Mouse (Mus musculus) kidney, postnatal 0 days (tissue): Measurements from ENCODE around the gene Meiob. TPM values are rescaled to one million over a fixed set of nuclear protein-coding genes. Genes with fewer than 3 reads are reported as not detected.

Experiments used
- ATAC-seq: fragments of 200-750 bp; cut with Nextera tagmentation; replicated peaks from 2 replicates; pipeline ENCODE4 v1.8.0; 2017; ENCODE audit warnings: low read depth, moderate number of reproducible peaks, moderate TSS enrichment, moderate library complexity; ENCODE audit not compliant: low FRiP score
- DNase-seq: peaks from one replicate; pipeline ENCODE4 v3.0.0-alpha.2; 2016; ENCODE audit warnings: low spot score
- H3K27ac ChIP-seq: fragments of 300-500 bp; sonication (generic); 2 replicates; pipeline ENCODE4 v1.5.1; 2014; ENCODE audit warnings: mild to moderate bottlenecking
- H3K27me3 ChIP-seq: fragments of 300-500 bp; sonication (generic); 2 replicates; pipeline ENCODE4 v1.6.1; 2014; ENCODE audit warnings: low read length, mixed read lengths; ENCODE audit not compliant: insufficient read depth
- H3K36me3 ChIP-seq: fragments of 300-500 bp; sonication (generic); 2 replicates; pipeline ENCODE4 v1.6.1; 2014; ENCODE audit warnings: low read length, mixed read lengths; ENCODE audit not compliant: insufficient read depth
- H3K4me1 ChIP-seq: fragments of 300-500 bp; sonication (generic); replicated peaks from 2 replicates; pipeline ENCODE4 v1.6.1; 2014; ENCODE audit warnings: antibody characterized with exemption, low read length, mixed read lengths; ENCODE audit not compliant: insufficient read depth
- H3K4me2 ChIP-seq: fragments of 300-500 bp; sonication (generic); 2 replicates; pipeline ENCODE4 v1.6.1; 2014; ENCODE audit warnings: mild to moderate bottlenecking, low read length, moderate library complexity, mixed read lengths
- H3K4me3 ChIP-seq: fragments of 300-500 bp; sonication (generic); replicated peaks from 2 replicates; pipeline ENCODE4 v1.5.1; 2014; ENCODE audit warnings: low read depth, low read length
- H3K9ac ChIP-seq: fragments of 300-500 bp; sonication (generic); 2 replicates; pipeline ENCODE4 v1.6.1; 2014; ENCODE audit warnings: low read depth, low read length
- H3K9me3 ChIP-seq: fragments of 300-500 bp; sonication (generic); replicated peaks from 2 replicates; pipeline ENCODE4 v1.6.1; 2016; ENCODE audit warnings: low read length, inconsistent platforms, mixed read lengths
- CTCF ChIP-seq: IDR thresholded peaks from 2 replicates; pipeline ENCODE4 v1.5.1; 2016; ENCODE audit warnings: antibody characterized with exemption, low read depth, mild to moderate bottlenecking, moderate library complexity
- WGBS: fragments of 180-500 bp; shearing (Covaris S2); extraction: QIAGEN DNeasy Blood & Tissue Kit; methylation state at CpG from one replicate; pipeline ENCODE4 v1.1.7; 2014; 5-methylcytosine and 5-hydroxymethylcytosine counted together
- polyA plus RNA-seq: library from polyadenylated mRNA; unstranded; fragments of >200 nt; fragmentation: Nextera tagmentation; extraction: Ambion mirVana; gene quantifications from 2 replicates; pipeline ENCODE4 v1.2.1, GENCODE M21; 2015

The Meiob gene
- polyA plus RNA-seq, 1 experiment from 2014 or later, result 0.47 TPM

DNA sequence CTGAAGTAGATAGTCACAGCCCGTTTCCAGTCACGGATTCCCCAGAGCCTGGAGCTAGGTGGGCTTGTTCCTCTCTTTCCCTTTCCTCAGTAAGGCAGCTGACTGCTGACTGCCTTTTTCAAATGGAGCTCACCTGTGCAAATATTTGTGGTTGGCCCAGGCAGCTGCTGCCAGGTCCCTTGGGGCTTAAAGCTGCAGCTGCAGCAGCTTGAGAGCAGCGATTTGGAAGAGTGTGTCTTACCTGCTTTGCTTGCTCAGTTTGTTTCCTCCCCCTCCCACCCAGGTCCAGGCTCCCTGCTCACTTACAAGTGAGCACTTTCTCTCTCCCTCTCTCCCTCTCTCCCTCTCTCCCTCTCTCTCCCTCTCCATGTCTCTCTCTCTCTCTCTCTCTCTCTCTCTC is 34.9 kb upstream of the Meiob start:
- no peak overlapping the region for H3K27ac ChIP-seq
- ATAC-seq (no peak), DNase-seq (no peak)
- H3K9ac ChIP-seq, result no peak overlapping the region
- TF ChIP-seq CTCF, result no peak
- H3K36me3 ChIP-seq, result no peaks in the 10 kb centered on the region
- WGBS, result 33% methylated on average over 3 of the region's 3 CpGs
- H3K4me1 ChIP-seq, result peaks cover 34% of the 10 kb centered on the region
- H3K4me3 ChIP-seq, result no peak overlapping the region
- H3K4me2 ChIP-seq, result no peak overlapping the region
- H3K27me3 ChIP-seq, result no peaks in the 10 kb centered on the region
- no peaks in the 10 kb centered on the region for H3K9me3 ChIP-seq

DNA sequence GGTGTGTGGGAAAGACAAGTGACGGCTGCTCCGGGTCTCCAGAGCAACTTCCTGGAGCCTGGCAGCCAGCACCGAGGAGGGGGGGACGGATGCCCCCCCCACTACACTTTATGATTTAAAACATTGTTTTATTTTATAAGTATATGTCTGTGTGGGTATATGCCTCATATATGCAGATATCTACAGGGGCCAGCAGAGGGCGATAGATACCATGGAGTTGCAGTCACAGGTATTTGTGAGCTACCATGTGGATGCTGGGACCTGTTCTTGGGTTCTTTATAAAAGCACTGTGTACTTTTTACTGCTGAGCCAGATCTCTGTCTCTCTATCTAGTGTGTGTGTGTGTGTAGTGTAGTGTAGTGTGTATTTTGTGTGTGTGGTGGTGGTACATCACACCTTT is 30.8 kb upstream of the Meiob start:
- no peak for ATAC-seq

DNA sequence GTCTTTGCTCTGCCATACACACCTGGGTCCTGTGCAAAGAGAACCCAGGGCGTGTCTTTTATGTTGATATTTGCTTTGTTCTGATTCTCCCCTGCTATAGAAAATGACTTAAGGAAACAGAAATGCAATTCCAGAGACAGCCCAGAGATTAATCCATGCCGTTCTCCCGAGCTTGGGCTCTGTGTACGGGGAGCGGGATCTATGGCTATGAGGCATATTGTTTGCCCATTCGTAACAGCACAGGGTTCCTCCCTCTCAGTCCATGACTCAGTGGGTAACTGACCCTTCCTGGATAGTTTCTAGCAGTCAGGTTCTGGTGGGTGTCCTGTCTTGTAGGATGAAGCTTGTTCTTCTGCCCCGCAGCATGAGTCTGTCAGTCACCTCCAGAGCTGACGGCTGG is 28.9 kb upstream of the Meiob start:
- no peaks in the 10 kb centered on the region for H3K4me1 ChIP-seq
- no peak overlapping the region for H3K4me3 ChIP-seq
- no peak for TF ChIP-seq CTCF
- H3K36me3 ChIP-seq, result no peaks in the 10 kb centered on the region
- no peaks in the 10 kb centered on the region for H3K27me3 ChIP-seq
- no peaks in the 10 kb centered on the region for H3K9me3 ChIP-seq
- no peak overlapping the region for H3K27ac ChIP-seq
- no peak overlapping the region for H3K4me2 ChIP-seq
- WGBS, result 78% methylated on average over 8 of the region's 8 CpGs
- no peak for DNase-seq
- ATAC-seq, result no peak
- no peak overlapping the region for H3K9ac ChIP-seq

More for the DNA sequence above, 30.8 kb upstream of the Meiob start:
- Histone ChIP-seq H3K4me3 (no peak overlapping the region), H3K36me3 (no peaks in the 10 kb centered on the region), H3K9ac (no peak overlapping the region), H3K4me1 (no peaks in the 10 kb centered on the region; the same call in 1 of the 2 replicates), H3K27ac (no peak overlapping the region), H3K27me3 (no peaks in the 10 kb centered on the region), H3K9me3 (no peaks in the 10 kb centered on the region), H3K4me2 (no peak overlapping the region)
- peak; percentile 32; the same call in 1 of the 2 replicates for TF ChIP-seq CTCF
- 87% methylated on average over 5 of the region's 5 CpGs for WGBS
- DNase-seq, result no peak

DNA sequence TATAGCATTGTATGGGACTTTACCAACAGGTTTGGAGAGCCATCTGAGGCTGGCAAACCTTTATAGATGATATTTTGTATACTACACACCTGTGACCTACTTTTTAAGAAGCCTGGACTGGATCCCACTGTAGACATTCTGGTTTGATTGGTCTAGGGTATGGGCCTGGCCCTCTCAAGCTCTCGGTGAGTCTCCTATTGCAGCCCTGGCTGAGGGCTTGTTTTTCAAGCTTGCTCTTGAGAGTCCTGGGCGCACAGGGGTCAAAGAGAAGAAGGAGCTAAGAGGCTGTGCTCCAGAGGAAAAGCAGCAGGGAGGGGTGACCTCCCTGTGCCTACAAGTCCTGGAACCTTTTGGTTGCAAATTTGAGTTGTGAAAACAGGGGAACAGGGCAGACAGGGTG is 27.0 kb upstream of the Meiob start:
- DNase-seq (no peak), ATAC-seq (no peak)
- TF ChIP-seq CTCF, result no peak
- Histone ChIP-seq H3K27ac (no peak overlapping the region), H3K4me3 (no peak overlapping the region), H3K4me2 (no peak overlapping the region), H3K36me3 (no peaks in the 10 kb centered on the region), H3K4me1 (no peaks in the 10 kb centered on the region), H3K27me3 (no peaks in the 10 kb centered on the region), H3K9me3 (no peaks in the 10 kb centered on the region), H3K9ac (no peak overlapping the region)
- WGBS, result 68% methylated on average over 2 of the region's 2 CpGs

DNA sequence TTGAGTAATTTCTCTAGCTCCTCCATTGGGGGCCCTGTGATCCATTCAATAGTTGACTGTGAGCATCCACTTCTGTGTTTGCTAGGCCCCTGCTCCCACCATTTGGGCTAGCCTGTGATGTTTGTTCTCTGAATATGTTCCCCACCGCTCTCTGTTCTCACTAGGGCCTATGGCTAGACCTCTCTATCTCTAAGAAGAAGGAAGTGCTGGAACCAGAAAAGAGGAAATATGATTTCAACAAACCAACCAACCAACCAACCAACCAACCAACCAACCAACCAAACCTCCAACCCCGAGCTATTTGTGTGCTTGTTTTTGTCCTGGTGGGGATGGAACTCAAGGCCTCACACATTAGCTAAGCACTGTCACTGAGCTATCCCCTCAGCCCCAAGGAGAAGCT is 23.3 kb upstream of the Meiob start:
- Histone ChIP-seq H3K27ac (no peak overlapping the region), H3K36me3 (no peaks in the 10 kb centered on the region), H3K4me3 (no peak overlapping the region), H3K9ac (no peak overlapping the region), H3K4me1 (no peaks in the 10 kb centered on the region), H3K9me3 (no peaks in the 10 kb centered on the region), H3K4me2 (no peak overlapping the region), H3K27me3 (no peaks in the 10 kb centered on the region)
- no peak for ATAC-seq
- no peak for TF ChIP-seq CTCF
- no peak for DNase-seq
- WGBS, result 95% methylated on average over 2 of the region's 2 CpGs

DNA sequence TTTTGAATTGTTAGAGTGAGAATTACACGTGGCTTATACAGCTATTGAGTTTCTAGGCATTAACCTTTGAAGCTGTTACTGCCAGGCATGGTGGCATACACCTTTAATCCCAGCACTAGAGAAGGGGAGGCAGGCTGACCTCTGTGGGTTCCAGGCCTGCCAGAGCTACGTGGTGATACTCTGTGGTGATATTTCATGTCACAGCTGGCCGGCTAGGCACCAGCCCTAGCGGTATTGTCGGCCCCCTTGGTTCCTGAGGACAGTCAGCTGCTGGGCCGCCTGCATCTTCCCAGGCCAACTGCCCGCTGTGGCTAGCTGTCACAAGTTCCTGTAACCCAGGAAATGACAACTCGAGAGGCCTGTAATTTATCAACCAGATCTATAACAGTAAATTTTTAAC is 11.9 kb upstream of the Meiob start:
- WGBS, result 17% methylated on average over 8 of the region's 8 CpGs
- Histone ChIP-seq H3K36me3 (no peaks in the 10 kb centered on the region), H3K9ac (no peak overlapping the region), H3K9me3 (no peaks in the 10 kb centered on the region), H3K27me3 (no peaks in the 10 kb centered on the region), H3K4me3 (no peak overlapping the region), H3K27ac (no peak overlapping the region), H3K4me2 (no peak overlapping the region), H3K4me1 (no peaks in the 10 kb centered on the region)
- ATAC-seq (no peak), DNase-seq (no peak)
- no peak for TF ChIP-seq CTCF

DNA sequence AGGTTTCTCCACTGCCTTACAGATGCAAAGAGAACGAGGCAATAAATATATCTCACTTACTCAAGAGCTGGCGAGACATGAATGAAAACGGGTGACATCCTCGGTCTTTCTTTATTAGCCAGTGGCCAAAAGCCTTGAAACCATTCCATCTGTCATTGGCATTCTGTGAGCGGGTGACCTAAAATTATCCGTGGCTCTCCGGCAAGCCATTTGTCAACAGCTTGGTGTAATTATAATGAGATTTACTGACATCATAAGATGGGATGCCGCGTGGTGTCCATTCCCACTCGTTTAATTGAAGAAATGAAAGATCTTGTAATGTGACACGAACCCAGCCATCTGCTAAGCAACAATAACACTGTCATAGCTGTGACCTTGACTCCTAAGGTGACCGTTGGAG is 9.3 kb upstream of the Meiob start:
- ATAC-seq, result no peak
- Histone ChIP-seq H3K9me3 (no peaks in the 10 kb centered on the region), H3K36me3 (no peaks in the 10 kb centered on the region), H3K4me3 (no peak overlapping the region), H3K9ac (no peak overlapping the region), H3K27me3 (no peaks in the 10 kb centered on the region), H3K4me1 (no peaks in the 10 kb centered on the region), H3K4me2 (no peak overlapping the region), H3K27ac (no peak overlapping the region)
- no peak for TF ChIP-seq CTCF
- WGBS, result 40% methylated on average over 12 of the region's 12 CpGs
- DNase-seq, result peak; percentile 31
